Mouse (Mus musculus) kidney, adult 2 months (tissue): ENCODE results near the gene Gm21974.

Source experiments
- CTCF ChIP-seq: fragments of 200-500 bp; conservative IDR thresholded peaks from 2 replicates; pipeline ENCODE4 v1.5.1; 2011; ENCODE audit warnings: low read depth, mild to moderate bottlenecking, control low read depth, low read length, moderate library complexity, mixed read lengths; ENCODE audit not compliant: insufficient read depth, insufficient read length
- POLR2A ChIP-seq: fragments of 200-500 bp; IDR thresholded peaks from one replicate; pipeline ENCODE4 v1.6.1; 2011; ENCODE audit warnings: low read depth, low read length, control low read depth

- no peak for TF ChIP-seq CTCF
- no peak for TF ChIP-seq POLR2A
Observed at GRCm38 (mm10) chr7:127903971-127904796, 8.9 kb upstream of the Gm21974 start, which contains the start of gene Bckdk.
